24 mouse cellular contexts compared by ENCODE assay signal in the genomic region with DNA sequence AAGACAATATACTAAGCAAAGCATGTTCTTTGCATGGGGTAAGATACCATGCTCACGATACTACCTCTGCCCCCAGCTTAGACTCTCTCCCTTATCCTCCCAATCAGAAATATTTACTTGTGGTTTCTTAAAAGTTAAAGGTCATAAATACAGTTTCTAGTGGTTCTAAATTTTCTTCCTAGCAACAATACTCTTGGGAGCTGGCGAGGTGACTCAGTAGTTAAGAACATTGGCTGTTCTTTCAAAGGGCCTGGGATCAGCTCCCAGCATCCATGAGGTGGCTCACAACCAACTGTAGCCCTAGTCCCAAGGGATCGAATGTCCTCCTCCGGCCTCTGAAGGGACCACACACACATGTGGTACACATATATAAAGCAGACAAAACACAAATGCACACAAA.
DNase-seq lines count a peak whose midpoint lies in the region; ATAC-seq and TF ChIP-seq lines count a peak whose summit lies in the region.
"Had no signal": no experiment of that assay in that cellular context is flagged by ENCODE, and none has a peak within 500 bp of the region (broad histone marks: within the 10 kb centered on the region; RNA-seq: fewer than 3 reads in every experiment).

No protein-coding gene starts in this region.

- DNase-seq in gastrocnemius, adult 2 months, result peak; percentile 23
- DNase-seq in gastrocnemius, postnatal 10 days, result no peak
- peak; percentile 66 for DNase-seq in 3T3-L1 (ENCODE audit: low read depth, low spot score)
- peak; percentile 52 for DNase-seq in NIH3T3 (ENCODE audit: low read depth)
- peak; percentile 42 for DNase-seq in skeletal muscle tissue, adult 2 months (ENCODE audit: low read depth, low spot score)
- no peak for DNase-seq in left cerebral cortex, postnatal 4 days
- no peak for DNase-seq in thymus, postnatal 25 days
- no peak for DNase-seq in hindbrain, embryonic 11.5 days (ENCODE audit: low spot score)
- DNase-seq: adrenal gland, adult 2 months; adrenal gland, adult 8-10 months; adrenal gland, postnatal 10 days; adrenal gland, postnatal 14 days; adrenal gland, postnatal 25 days; adrenal gland, postnatal 36 days; B cell, adult 2 months; cerebellum, adult 11 months; cerebellum, adult 11-12 months; cerebellum, adult 18-20 months; cerebellum, adult 2 months had no signal

- no peaks in the 10 kb centered on the region for H3K27me3 ChIP-seq in hindbrain, embryonic 11.5 days (ENCODE audit: control insufficient read depth, insufficient read depth, low read length)
- H3K27me3 ChIP-seq: CH12.LX, Patski had no signal

- no peak for ATAC-seq in hindbrain, embryonic 11.5 days (ENCODE audit: low FRiP score)
- ATAC-seq: activated CD4-positive, CD25-positive, alpha-beta regulatory T cell, adult 4 months; CD4-positive, CD25-positive, alpha-beta regulatory T cell, adult 4 months; Patski had no signal

- no peak for TF ChIP-seq CTCF in gastrocnemius, adult 2 months (IDR thresholded peaks at IDR 0.05)

- intact Hi-C loops in gastrocnemius, adult 2 months (cut with DNase I), result no loop called here
- intact Hi-C loops in left cerebral cortex, postnatal 4 days (cut with DNase I), result no loop called here

- no peaks in the 10 kb centered on the region for H3K9me3 ChIP-seq in hindbrain, embryonic 11.5 days (ENCODE audit: control insufficient read depth, low read length)
- H3K9me3 ChIP-seq: G1E had no signal

- no peaks in the 10 kb centered on the region for H3K4me1 ChIP-seq in hindbrain, embryonic 11.5 days (replicated peaks; ENCODE audit: control insufficient read depth, insufficient read depth, low read length)

- H3K4me3 ChIP-seq in gastrocnemius, adult 2 months, result no peak overlapping the region
- no peak overlapping the region for H3K4me3 ChIP-seq in hindbrain, embryonic 11.5 days (ENCODE audit: low read depth, low read length)

- H3K36me3 ChIP-seq in hindbrain, embryonic 11.5 days (ENCODE audit: control insufficient read depth, insufficient read depth, low read length), result no peaks in the 10 kb centered on the region
- H3K36me3 ChIP-seq: G1E had no signal

- no peak overlapping the region for H3K4me2 ChIP-seq in hindbrain, embryonic 11.5 days (replicated peaks; ENCODE audit: low read depth, low read length)

- no peak overlapping the region for H3K27ac ChIP-seq in gastrocnemius, adult 2 months
- H3K27ac ChIP-seq in hindbrain, embryonic 11.5 days (ENCODE audit: low read depth, low read length), result no peak overlapping the region

- no peak overlapping the region for H3K9ac ChIP-seq in hindbrain, embryonic 11.5 days (ENCODE audit: low read depth, low read length)

- 92% methylated on average over 4 of the region's 4 CpGs for WGBS in hindbrain, embryonic 11.5 days

Comparison
In these comparisons a context has a peak if more than half of its experiments do, and no peak if none do; other contexts are left out.
1. DNase-seq: peak in gastrocnemius, adult 2 months (single experiment), 3T3-L1 (single experiment), NIH3T3 (single experiment) and skeletal muscle tissue, adult 2 months (single experiment); none in gastrocnemius, postnatal 10 days (single experiment), left cerebral cortex, postnatal 4 days (single experiment), thymus, postnatal 25 days (single experiment) and hindbrain, embryonic 11.5 days (single experiment).